Mouse (Mus musculus) forebrain, embryonic 14.5 days (tissue): Measurements from ENCODE around the gene Lrrc25. TPM values are rescaled to one million over a fixed set of nuclear protein-coding genes. Genes with fewer than 3 reads are reported as not detected.

Experiments used
- ATAC-seq: fragments of 200-750 bp; cut with Nextera tagmentation; 2 replicates; pipeline ENCODE4 v1.8.0; 2017; ENCODE audit warnings: mild to moderate bottlenecking, moderate library complexity
- DNase-seq: peaks from one replicate; pipeline ENCODE4 v3.0.0-alpha.2; 2015; ENCODE audit warnings: low spot score
- H3K27ac ChIP-seq: fragments of 300-500 bp; sonication (generic); 2 replicates; pipeline ENCODE4 v1.5.1; 2014; ENCODE audit warnings: low read depth, mild to moderate bottlenecking, control low read depth, low read length, moderate library complexity
- H3K27me3 ChIP-seq: fragments of 300-500 bp; sonication (generic); replicated peaks from 2 replicates; pipeline ENCODE4 v1.6.1; 2014; ENCODE audit warnings: low read length, control low read depth, mixed read lengths; ENCODE audit not compliant: control insufficient read depth, insufficient read depth
- H3K36me3 ChIP-seq: fragments of 300-500 bp; sonication (generic); 2 replicates; pipeline ENCODE4 v1.6.1; 2014; ENCODE audit warnings: low read length, control low read depth; ENCODE audit not compliant: control insufficient read depth, insufficient read depth
- H3K4me1 ChIP-seq: fragments of 300-500 bp; sonication (generic); 2 replicates; pipeline ENCODE4 v1.6.1; 2014; ENCODE audit warnings: antibody characterized with exemption, low read length, control low read depth; ENCODE audit not compliant: control insufficient read depth, insufficient read depth
- H3K4me2 ChIP-seq: fragments of 300-500 bp; sonication (generic); 2 replicates; pipeline ENCODE4 v1.6.1; 2014; ENCODE audit warnings: mild to moderate bottlenecking, control low read depth, low read length
- H3K4me3 ChIP-seq: fragments of 300-500 bp; sonication (generic); 2 replicates; pipeline ENCODE4 v1.5.1; 2014; ENCODE audit warnings: low read depth, low read length, control low read depth
- H3K9ac ChIP-seq: fragments of 300-500 bp; sonication (generic); 2 replicates; pipeline ENCODE4 v1.6.1; 2014; ENCODE audit warnings: mild to moderate bottlenecking, low read length, control low read depth, moderate library complexity
- H3K9me3 ChIP-seq: fragments of 300-500 bp; sonication (generic); replicated peaks from 2 replicates; pipeline ENCODE4 v1.6.1; 2016; ENCODE audit warnings: low read length, control low read depth, mixed read lengths; ENCODE audit not compliant: control insufficient read depth
- WGBS: fragments of 180-500 bp; shearing (Covaris S2); extraction: QIAGEN DNeasy Blood & Tissue Kit; methylation state at CpG from one replicate; pipeline ENCODE4 v1.1.7; 2014; 5-methylcytosine and 5-hydroxymethylcytosine counted together
- polyA plus RNA-seq: library from polyadenylated mRNA; unstranded; fragments of >200 nt; fragmentation: Nextera tagmentation; extraction: Ambion mirVana; gene quantifications from 2 replicates; pipeline ENCODE4 v1.2.1, GENCODE M21; 2014

The Lrrc25 gene
- polyA plus RNA-seq, 1 experiment from 2014 or later, result 1.9 TPM

- ATAC-seq (no peak), DNase-seq (no peak)
- WGBS, result 73% methylated on average over 6 of the region's 6 CpGs
- Histone ChIP-seq H3K27me3 (peaks cover 8% of the 10 kb centered on the region; the same call in 1 of the 2 replicates), H3K9ac (no peak within 1 kb of the TSS), H3K27ac (no peak within 1 kb of the TSS), H3K4me3 (no peak within 1 kb of the TSS), H3K9me3 (no peaks in the 10 kb centered on the region), H3K36me3 (no peaks in the 10 kb centered on the region), H3K4me2 (no peak within 1 kb of the TSS), H3K4me1 (peaks cover 3% of the 10 kb centered on the region; the same call in 1 of the 2 replicates)
These were observed 16.5 kb downstream of the Lrrc25 start, which contains the start of gene Gdf15 for GRCm38 (mm10) chr8:70632346-70632892. Gdf15 (minus strand) TSS chr8:70632456.

DNA sequence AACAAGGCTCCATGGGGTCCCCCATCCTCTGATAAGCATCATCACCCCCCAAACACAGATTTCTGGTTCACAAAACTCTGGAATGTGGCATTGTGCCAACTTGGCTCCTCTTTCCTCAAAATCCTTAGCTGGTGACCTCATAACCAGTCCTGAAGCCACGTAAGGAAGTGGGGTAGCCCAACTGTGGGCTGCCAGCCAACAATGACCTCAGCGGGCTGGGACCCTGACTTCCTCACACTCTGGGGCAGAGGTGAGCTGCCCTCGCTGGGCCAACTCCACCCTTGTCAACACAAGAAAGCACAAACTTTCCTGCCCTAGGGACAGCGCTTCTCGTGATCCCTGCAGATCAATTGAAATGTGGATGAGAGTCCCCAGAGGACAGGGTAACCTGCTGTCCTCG, 18.1 kb downstream of the Lrrc25 start:
- peaks cover 8% of the 10 kb centered on the region; the same call in 1 of the 2 replicates for H3K27me3 ChIP-seq
- no peak overlapping the region for H3K27ac ChIP-seq
- ATAC-seq, result no peak
- H3K36me3 ChIP-seq, result no peaks in the 10 kb centered on the region
- no peaks in the 10 kb centered on the region for H3K9me3 ChIP-seq
- H3K4me2 ChIP-seq, result no peak overlapping the region
- WGBS, result 57% methylated on average over 6 of the region's 6 CpGs
- peaks cover 3% of the 10 kb centered on the region; the same call in 1 of the 2 replicates for H3K4me1 ChIP-seq
- DNase-seq, result no peak
- no peak overlapping the region for H3K4me3 ChIP-seq
- H3K9ac ChIP-seq, result no peak overlapping the region

DNA sequence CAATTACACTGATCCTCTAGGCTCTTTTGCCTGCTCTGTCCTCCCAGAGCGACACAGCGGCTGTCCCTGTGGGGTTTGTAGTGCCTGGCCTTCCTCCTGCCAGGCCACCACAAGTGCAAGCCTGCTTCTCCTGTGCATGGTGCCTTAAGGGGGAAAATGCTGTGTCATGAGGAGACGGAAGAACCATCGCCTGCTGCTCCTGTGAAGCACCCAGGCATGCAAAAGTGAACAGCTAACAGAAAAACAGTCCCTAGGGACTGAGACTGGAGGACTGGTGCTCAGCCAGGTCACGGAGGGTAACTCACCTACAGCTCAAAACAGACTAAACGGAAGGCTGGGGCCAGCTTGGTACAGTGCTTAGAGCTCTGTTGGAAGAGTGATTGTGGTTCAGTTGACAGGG, 19.6 kb downstream of the Lrrc25 start:
- Histone ChIP-seq H3K4me3 (no peak overlapping the region), H3K4me2 (no peak overlapping the region), H3K27me3 (peaks cover 8% of the 10 kb centered on the region; the same call in 1 of the 2 replicates), H3K36me3 (no peaks in the 10 kb centered on the region), H3K9ac (no peak overlapping the region), H3K27ac (no peak overlapping the region), H3K4me1 (0 out of 2 replicates have a peak, but pooled peaks cover 3% of the 10 kb centered on the region), H3K9me3 (no peaks in the 10 kb centered on the region)
- DNase-seq (no peak), ATAC-seq (no peak)
- 81% methylated on average over 6 of the region's 6 CpGs for WGBS

DNA sequence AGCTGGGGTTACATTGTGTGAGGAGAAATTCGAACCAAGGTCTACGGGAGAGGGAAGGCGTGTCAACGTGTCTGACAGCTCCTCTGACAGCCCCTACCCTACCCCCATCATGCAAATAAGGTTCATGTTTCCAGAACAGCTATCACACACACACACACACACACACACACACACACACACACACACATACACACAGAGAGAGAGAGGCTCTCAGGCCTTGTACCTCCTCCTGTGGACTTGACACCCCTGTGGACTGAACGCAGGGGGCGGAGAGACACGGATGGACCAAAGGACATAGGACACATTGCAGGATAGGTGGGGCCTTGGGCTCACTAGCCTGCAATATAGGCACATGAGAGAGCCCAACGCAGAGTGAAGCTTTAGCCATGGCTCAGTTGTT, 20.9 kb downstream of the Lrrc25 start:
- 60% methylated on average over 8 of the region's 8 CpGs for WGBS
- H3K36me3 ChIP-seq, result no peaks in the 10 kb centered on the region
- H3K4me2 ChIP-seq, result no peak overlapping the region
- H3K27me3 ChIP-seq, result no peaks in the 10 kb centered on the region
- no peak overlapping the region for H3K9ac ChIP-seq
- no peaks in the 10 kb centered on the region for H3K4me1 ChIP-seq
- no peak for DNase-seq
- no peaks in the 10 kb centered on the region for H3K9me3 ChIP-seq
- no peak for ATAC-seq
- H3K4me3 ChIP-seq, result no peak overlapping the region
- H3K27ac ChIP-seq, result no peak overlapping the region

- Histone ChIP-seq H3K4me1 (no peaks in the 10 kb centered on the region), H3K9ac (no peak overlapping the region), H3K4me2 (no peak overlapping the region), H3K4me3 (no peak overlapping the region), H3K9me3 (no peaks in the 10 kb centered on the region), H3K27me3 (no peaks in the 10 kb centered on the region), H3K27ac (no peak overlapping the region), H3K36me3 (no peaks in the 10 kb centered on the region)
- ATAC-seq (no peak), DNase-seq (no peak)
- 77% methylated on average over 9 of the region's 9 CpGs for WGBS
These were observed 22.8 kb downstream of the Lrrc25 start for GRCm38 (mm10) chr8:70638752-70639151.

- Histone ChIP-seq H3K27ac (no peak overlapping the region), H3K27me3 (no peaks in the 10 kb centered on the region; the same call in 1 of the 2 replicates), H3K9ac (no peak overlapping the region), H3K36me3 (no peaks in the 10 kb centered on the region), H3K4me1 (no peaks in the 10 kb centered on the region), H3K9me3 (no peaks in the 10 kb centered on the region), H3K4me2 (no peak overlapping the region), H3K4me3 (no peak overlapping the region)
- DNase-seq, result no peak
- no peak for ATAC-seq
- WGBS, result 85% methylated on average over 3 of the region's 3 CpGs
These were observed 27.1 kb downstream of the Lrrc25 start for GRCm38 (mm10) chr8:70643019-70643418.

DNA sequence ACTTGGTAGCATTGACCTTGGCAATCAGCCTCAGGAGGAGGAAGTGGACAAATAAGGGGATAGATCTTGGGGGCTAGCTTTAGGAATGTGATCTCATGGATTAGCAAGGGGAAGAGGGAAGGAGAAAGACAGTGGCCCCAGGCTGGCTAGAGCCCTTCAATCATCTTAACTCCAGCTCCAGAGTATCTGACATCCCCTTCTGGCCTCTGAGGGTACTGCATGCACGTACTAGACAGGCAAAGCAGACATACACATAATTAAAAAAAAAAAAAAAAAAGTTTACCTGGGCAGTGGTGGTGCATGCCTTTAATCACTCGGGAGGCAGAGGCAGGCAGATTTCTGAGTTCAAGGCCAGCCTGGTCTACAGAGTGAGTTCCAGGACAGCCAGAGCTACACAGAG, 28.1 kb downstream of the Lrrc25 start:
- Histone ChIP-seq H3K4me2 (no peak overlapping the region), H3K27me3 (no peaks in the 10 kb centered on the region; the same call in 1 of the 2 replicates), H3K36me3 (no peaks in the 10 kb centered on the region), H3K9me3 (no peaks in the 10 kb centered on the region), H3K9ac (no peak overlapping the region), H3K27ac (no peak overlapping the region), H3K4me3 (no peak overlapping the region), H3K4me1 (peaks cover under 1% of the 10 kb centered on the region)
- DNase-seq, result no peak
- 57% methylated on average over 2 of the region's 2 CpGs for WGBS
- ATAC-seq, result no peak

GRCm38 (mm10) chr8:70645501-70646224, 29.7 kb downstream of the Lrrc25 start:
- H3K9ac ChIP-seq, result no peak overlapping the region
- H3K9me3 ChIP-seq, result no peaks in the 10 kb centered on the region
- H3K27ac ChIP-seq, result no peak overlapping the region
- H3K36me3 ChIP-seq, result peaks cover 13% of the 10 kb centered on the region
- H3K4me2 ChIP-seq, result no peak overlapping the region
- H3K27me3 ChIP-seq, result no peaks in the 10 kb centered on the region; the same call in 1 of the 2 replicates
- DNase-seq (no peak), ATAC-seq (no peak)
- peaks cover 7% of the 10 kb centered on the region for H3K4me1 ChIP-seq
- H3K4me3 ChIP-seq, result no peak overlapping the region
- 66% methylated on average over 17 of the region's 17 CpGs for WGBS

GRCm38 (mm10) chr8:70646369-70646768, 30.4 kb downstream of the Lrrc25 start:
- no peak for ATAC-seq
- no peak overlapping the region for H3K27ac ChIP-seq
- WGBS, result 80% methylated on average over 6 of the region's 6 CpGs

More at GRCm38 (mm10) chr8:70646369-70646768, 30.4 kb downstream of the Lrrc25 start:
- Histone ChIP-seq H3K36me3 (peaks cover 21% of the 10 kb centered on the region), H3K4me2 (no peak overlapping the region), H3K9me3 (no peaks in the 10 kb centered on the region), H3K4me1 (peaks cover 7% of the 10 kb centered on the region), H3K4me3 (no peak overlapping the region), H3K9ac (0 out of 2 replicates have a peak overlapping the region, but pooled peaks have one; percentile 21), H3K27me3 (no peaks in the 10 kb centered on the region; the same call in 1 of the 2 replicates)
- no peak for DNase-seq
